Mouse (Mus musculus): ENCODE results near the gene Frem3. TPM values are rescaled to one million over a fixed set of nuclear protein-coding genes. Genes with fewer than 3 reads are reported as not detected.

Frem3 gene
- under 1 TPM; 0.03 TPM for total RNA-seq (2021)

- no peak for DNase-seq (ENCODE audit: low spot score)
- intact Hi-C loops (cut with DNase I) = no loop called here
Observed at GRCm38 (mm10) chr8:80610549-80611440, at the start of gene Frem3. TSS of gene Frem3 (plus strand) at chr8:80611080.

DNA sequence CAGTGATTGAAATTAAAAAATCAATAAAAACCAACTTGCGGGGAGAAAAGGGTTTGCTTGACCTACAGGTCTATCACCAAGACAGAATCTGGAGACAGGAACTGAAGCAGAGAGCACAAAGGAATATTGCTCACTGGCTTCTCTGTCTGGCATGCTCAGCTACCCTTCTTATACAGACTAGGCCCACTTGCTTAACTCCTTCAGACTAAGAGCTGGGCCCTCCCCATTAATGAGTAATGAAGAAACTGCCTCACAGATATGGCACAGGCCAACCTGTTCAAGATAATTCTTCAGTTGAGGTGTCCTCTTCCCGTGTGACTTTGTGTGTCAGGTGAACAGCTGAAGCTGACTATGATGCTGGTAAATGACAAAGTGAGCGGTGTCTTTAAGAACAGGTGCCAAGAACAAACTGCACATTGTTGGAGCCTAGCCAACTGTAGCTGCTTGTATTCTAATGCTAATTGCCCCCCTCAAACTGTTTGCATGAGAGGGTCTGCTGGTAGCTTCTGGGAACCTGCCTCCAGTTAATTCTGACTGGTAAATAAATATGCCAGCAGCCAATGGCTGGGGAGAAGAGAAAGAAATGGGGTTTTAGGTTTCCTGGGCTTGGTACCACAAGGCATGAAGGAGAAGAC, 46.6 kb upstream of the Frem3 start:
- no peak for DNase-seq (ENCODE audit: low spot score)
- intact Hi-C loops (cut with DNase I) = no loop called here

DNA sequence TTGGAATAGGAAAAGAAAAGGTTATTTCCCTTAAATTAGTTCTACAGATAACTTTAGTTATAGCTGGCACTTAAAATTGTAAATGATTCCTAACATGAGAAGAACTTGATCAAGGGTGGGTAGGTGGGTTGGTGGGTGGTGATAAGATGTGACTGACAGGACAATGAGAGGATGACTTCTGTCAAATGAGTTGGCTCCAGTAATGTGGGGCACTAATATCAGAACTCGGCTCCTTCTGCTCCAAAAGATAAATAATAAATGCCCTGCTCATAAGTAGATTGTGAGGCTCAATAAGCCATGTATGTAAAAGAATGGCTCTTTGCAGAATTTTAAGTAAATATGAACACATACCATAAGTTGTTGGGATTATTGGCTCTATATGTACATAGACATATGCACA, 43.4 kb upstream of the Frem3 start:
- DNase-seq (ENCODE audit: low spot score) = no peak

DNA sequence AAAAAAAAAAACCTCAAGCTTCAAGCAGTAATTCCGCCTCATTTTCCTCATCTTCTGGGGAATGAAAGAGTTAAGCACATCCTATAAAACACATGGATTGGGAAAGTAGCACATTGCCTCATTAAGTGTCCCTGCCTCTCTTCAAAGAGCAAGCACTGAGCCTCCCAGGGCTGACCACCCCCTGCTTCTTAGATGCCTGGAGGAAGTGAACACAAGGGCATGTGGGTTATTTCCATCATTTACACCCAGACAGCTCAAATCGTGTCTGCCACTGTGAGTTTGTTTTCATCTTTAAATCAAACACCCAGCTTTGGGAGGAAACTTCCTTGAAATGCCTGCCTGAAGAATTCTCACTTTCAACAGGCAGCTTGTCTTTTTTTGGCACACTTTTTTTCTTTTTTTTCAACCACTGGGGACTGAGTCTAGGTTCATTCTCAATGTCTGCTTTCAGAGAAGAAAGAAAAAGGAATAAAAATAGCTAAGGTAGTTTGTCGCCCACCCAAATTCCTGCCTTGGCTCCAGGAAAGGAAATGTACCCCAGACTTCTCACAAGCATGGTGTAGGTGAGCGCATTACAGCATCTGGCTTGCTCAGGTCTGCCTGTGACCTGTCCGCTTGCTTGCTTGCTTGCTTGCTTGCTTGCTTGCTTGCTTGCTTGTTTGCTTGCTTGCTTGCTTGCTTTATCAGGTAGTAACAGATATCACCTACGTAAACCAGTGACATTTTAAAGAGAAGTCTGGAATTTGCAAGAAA, 42.5 kb upstream of the Frem3 start:
- DNase-seq (ENCODE audit: low spot score) = no peak
- intact Hi-C loops (cut with DNase I) = no loop called here

More for the DNA sequence above, 43.4 kb upstream of the Frem3 start:
- intact Hi-C loops (cut with DNase I) = no loop called here

DNA sequence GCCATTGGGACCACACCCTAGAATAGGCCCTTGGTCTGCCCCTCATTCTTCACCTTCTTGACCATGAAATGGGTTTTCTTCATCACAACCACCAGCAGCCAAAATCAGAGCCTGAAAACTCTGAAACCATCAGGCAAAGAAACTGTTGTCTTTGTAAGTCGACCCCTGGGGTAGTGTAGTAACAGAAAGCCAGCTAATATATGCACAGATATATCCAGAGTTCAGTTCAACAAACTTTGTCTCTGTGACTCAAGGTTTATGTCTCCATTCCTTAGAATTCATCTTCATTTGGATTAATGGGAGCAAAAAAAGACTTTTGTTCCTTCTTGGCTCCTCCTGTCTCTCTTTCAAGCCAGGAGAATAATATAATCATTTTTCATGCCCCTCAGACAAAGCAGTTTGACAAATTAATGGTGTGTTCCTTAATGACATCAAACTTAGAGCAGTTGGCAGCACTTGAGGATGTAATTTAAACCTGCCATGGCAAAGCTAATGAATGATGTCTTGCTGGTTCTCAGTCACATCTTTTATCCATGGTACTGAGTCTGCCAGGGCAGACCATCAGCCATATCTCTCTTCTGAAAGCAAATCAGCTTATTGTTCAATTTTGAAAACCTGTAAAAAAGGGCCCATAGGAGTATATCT, 38.3 kb upstream of the Frem3 start:
- intact Hi-C loops (cut with DNase I) = no loop called here
- no peak for DNase-seq (ENCODE audit: low spot score)

DNA sequence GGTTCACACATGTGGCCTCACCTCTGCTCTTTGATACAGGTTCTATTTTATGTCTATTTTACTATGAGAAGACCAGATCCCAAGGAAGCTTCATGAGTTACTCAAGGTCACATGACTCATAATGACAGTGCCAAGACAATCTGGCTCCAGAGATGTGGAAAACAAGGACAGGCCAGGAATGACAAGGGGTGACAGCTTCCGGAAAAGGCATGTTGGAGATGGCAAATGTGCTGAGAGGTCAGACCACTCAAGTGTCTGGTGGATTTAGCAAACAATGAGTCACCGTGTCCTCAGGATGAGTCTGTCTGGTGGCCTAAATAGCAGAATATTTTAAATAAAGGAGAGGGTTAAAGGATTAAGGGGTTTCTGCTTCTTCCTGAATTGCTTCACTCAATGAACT, 33.8 kb upstream of the Frem3 start:
- intact Hi-C loops (cut with DNase I) = no loop called here
- DNase-seq (ENCODE audit: low spot score) = no peak

DNA sequence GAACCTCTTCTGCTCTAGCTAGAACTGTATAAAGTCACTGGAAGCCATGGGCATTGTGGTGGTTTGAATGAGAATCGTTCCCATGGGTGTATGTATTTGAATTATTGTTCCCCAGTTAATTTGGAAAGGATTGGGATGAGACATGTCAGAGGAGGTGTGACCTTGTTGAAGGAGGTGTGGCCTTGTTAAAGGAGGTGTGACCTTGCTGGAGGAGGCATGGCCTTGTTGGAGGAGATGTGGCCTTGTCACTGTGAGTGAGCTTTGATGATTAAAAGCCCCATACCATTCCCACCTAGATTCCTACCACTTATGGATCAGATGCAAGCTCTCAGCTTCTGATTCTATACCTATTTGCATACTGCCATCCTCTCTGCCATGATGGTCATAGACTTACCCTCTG, 31.8 kb upstream of the Frem3 start:
- intact Hi-C loops (cut with DNase I) = no loop called here
- no peak for DNase-seq (ENCODE audit: low spot score)

DNA sequence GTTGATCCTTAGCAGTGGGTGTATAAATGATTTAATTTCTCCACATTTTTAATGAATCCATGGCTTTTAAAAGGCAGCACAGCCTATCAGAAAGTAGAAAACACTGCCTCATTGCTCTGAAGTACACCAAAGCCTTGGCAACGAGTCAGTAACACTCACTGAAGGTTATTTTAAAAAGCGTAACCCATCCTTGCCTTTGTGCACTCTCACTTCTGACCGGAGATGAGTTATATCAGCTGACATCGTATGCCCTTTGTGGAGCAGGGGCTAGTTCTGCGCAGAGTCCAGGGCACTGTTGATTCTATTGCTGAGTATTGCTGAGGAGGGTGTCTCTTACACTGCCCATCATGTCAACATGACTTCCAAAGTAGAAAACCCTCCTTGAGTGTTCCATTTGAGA, 18.3 kb upstream of the Frem3 start:
- intact Hi-C loops (cut with DNase I) = no loop called here
- DNase-seq (ENCODE audit: low spot score) = no peak

GRCm38 (mm10) chr8:80600600-80601170, 10.2 kb upstream of the Frem3 start:
- intact Hi-C loops (cut with DNase I) = no loop called here
- no peak for DNase-seq (ENCODE audit: low spot score)

DNA sequence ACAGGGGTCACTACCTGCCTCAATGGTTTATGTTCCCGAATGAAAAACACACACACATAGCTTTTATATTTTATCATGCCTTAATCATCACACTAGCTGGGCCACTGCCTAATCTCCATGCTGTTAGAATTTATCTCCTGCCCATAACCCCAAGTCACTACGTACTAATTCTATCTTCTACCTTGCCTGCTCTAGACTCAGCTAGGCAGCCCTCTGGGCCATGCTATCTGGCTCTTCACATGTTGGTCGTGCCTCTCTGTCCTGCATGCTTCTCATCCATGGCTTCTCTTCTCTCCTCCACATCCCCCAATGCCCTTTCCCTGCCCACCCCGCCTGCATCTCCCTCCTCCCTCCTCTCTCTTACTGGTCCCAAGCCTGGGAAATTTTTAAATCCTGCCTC, 9.0 kb upstream of the Frem3 start:
- intact Hi-C loops (cut with DNase I) = no loop called here
- no peak for DNase-seq (ENCODE audit: low spot score)

- no peak for DNase-seq (ENCODE audit: low spot score)
- intact Hi-C loops (cut with DNase I) = no loop called here
Observed at GRCm38 (mm10) chr8:80607082-80607481, 3.8 kb upstream of the Frem3 start.

DNA sequence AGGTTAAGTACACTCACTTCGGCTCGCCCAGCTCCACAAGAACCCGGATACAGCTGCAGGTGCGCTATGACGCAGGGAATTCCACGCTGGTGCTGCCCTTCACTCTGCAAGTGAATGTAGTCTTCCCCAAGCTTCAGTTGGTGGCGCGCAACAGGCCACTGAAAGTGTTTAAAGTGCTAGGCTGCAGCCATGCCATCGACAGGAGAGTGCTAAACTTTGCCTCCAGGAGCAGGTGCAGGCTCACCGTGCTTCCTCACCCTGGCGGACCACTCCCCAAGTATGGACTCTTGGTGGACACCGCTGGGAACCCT, 516 bp downstream of the Frem3 start:
- no peak for DNase-seq (ENCODE audit: low spot score)
- intact Hi-C loops (cut with DNase I) = no loop called here

GRCm38 (mm10) chr8:80619787-80620186, 8.9 kb downstream of the Frem3 start:
- intact Hi-C loops (cut with DNase I) = no loop called here
- no peak for DNase-seq (ENCODE audit: low spot score)

DNA sequence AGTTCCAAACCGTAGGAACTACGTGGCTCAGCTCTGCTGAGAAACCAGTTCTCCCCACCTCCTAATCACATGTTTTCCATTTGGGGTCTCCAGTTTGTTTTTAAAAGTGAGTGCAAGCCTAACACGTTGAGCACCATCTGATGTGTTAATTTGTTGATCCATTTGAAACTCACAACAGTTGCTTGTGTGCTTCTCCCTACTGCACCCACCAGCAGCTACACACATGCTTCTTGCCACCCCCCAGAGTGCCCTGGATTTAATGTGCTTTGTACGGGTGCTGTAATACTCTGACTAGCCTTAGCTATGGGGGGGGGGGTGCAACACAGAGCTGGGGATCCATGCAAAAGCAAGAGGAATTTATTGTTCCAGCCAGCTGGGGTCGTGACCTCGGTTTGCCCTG, 36.5 kb downstream of the Frem3 start:
- intact Hi-C loops (cut with DNase I) = no loop called here

DNA sequence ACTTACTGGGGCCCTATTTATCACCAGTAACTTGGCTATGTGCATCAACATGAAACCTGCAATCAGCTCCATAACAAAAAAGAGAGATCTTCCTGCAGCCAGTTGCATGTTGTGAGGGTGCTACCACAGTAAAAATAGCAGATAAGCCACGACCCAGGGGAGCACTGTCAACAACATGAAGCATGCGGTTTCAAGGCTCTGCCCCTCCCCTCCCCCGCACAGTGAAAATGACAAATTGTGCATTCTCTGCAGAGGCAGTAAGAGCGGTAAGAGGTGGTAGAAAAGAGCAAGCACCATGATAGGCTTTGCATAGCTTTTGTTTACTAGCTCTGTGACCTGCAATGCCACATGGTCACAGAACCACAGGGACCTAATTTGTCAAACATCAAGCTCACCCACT, 46.8 kb downstream of the Frem3 start:
- intact Hi-C loops (cut with DNase I) = no loop called here

More for the DNA sequence above, 36.5 kb downstream of the Frem3 start:
- DNase-seq (ENCODE audit: low spot score) = no peak

GRCm38 (mm10) chr8:80661055-80661454, 50.2 kb downstream of the Frem3 start:
- intact Hi-C loops (cut with DNase I) = no loop called here
- no peak for DNase-seq (ENCODE audit: low spot score)

More for the DNA sequence above, 46.8 kb downstream of the Frem3 start:
- DNase-seq (ENCODE audit: low spot score) = no peak

DNA sequence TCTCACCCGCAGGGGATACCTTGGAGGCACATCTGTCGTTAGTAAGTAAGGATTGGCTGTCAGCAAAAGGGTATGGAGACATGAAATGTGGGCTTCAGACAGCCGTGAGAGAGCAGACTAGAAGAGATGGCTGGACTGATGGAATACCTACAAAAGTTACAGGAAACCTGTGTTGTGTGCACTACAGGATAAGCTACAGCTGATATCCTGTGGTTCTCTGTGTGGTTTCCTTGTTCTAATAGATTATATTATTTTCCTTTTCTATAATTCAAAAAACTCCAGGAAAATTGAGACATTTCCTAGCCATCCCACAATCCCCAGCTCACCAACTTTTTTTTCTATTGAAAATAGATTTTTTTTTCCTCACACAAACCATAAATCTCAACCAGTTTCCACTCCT, 52.6 kb downstream of the Frem3 start:
- intact Hi-C loops (cut with DNase I) = no loop called here
- DNase-seq (ENCODE audit: low spot score) = no peak

GRCm38 (mm10) chr8:80669277-80669901, 58.5 kb downstream of the Frem3 start:
- DNase-seq (ENCODE audit: low spot score) = no peak
- intact Hi-C loops (cut with DNase I) = no loop called here

DNA sequence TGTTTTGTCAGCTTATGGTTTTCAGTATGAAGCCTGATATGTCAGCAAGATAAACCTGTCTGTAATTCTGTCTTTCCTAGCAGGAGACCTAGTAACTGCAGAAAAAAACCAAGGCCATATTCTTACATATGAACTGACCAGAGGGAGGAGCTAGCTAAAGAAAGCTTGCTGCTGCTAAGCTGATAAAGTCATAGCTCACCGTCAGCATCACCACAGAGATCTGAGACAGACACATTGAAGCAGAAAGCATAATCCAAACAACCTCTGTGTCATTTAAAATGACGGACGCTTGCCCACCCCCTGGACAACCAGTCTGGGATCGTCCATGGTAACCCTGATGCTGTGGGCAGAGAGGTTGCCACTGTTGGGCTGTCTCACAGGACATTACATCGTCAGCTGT, 71.7 kb downstream of the Frem3 start:
- intact Hi-C loops (cut with DNase I) = no loop called here
- no peak for DNase-seq (ENCODE audit: low spot score)
